Mouse (Mus musculus) bone marrow macrophage, adult 2 months (primary cell): Measurements from ENCODE around the gene Tnni3k.

ENCODE experiments used
- CTCF ChIP-seq: IDR thresholded peaks from 2 replicates; pipeline ENCODE4 v1.5.1; 2012; ENCODE audit warnings: low read depth, mild to moderate bottlenecking, low read length, moderate library complexity
- POLR2A ChIP-seq: IDR thresholded peaks from 2 replicates; pipeline ENCODE4 v1.6.1; 2012; ENCODE audit warnings: mild to moderate bottlenecking, low read depth, low read length, borderline replicate concordance

DNA sequence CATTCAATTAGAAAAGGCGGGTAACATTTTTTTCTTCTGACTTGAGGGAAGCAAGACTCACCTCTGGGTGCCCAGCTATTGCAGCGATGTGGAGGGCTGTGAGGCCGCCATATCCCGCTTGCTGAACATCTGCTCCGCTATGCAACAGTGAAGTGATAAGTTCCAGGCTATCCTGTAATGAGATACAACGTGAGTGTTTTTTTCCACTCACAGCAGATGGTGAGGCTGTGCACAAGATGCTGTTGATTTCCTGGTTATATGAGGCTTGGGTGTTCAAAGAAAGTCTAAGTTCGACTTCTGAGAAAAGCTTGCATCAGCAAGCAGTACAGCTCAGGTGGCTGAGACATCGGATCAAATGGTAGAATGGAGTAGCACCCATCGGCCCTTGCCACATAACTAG lies 25.0 kb downstream of the Tnni3k start:
- TF ChIP-seq CTCF: no peak
- TF ChIP-seq POLR2A: no peak
